Mouse (Mus musculus) midbrain, postnatal 0 days (tissue): ENCODE data around the gene Ddx4. TPM values are rescaled to one million over a fixed set of nuclear protein-coding genes. Genes with fewer than 3 reads are reported as not detected.

Experiments used
- ATAC-seq: fragments of 200-750 bp; cut with Nextera tagmentation; 2 replicates; pipeline ENCODE4 v1.8.0; 2017; ENCODE audit warnings: moderate number of reproducible peaks, mild to moderate bottlenecking, moderate TSS enrichment, moderate library complexity; ENCODE audit not compliant: low FRiP score
- DNase-seq: peaks from one replicate; pipeline ENCODE4 v3.0.0-alpha.2; 2015; ENCODE audit warnings: low spot score
- H3K27ac ChIP-seq: fragments of 300-500 bp; sonication (generic); 2 replicates; pipeline ENCODE4 v1.5.1; 2014; ENCODE audit warnings: low read depth, mild to moderate bottlenecking, low read length, mixed read lengths
- H3K27me3 ChIP-seq: fragments of 300-500 bp; sonication (generic); 2 replicates; pipeline ENCODE4 v1.6.1; 2014; ENCODE audit warnings: low read length, control low read depth, mixed read lengths; ENCODE audit not compliant: insufficient read depth
- H3K36me3 ChIP-seq: fragments of 300-500 bp; sonication (generic); 2 replicates; pipeline ENCODE4 v1.6.1; 2014; ENCODE audit warnings: low read length, control low read depth, mixed read lengths; ENCODE audit not compliant: insufficient read depth
- H3K4me1 ChIP-seq: fragments of 300-500 bp; sonication (generic); 2 replicates; pipeline ENCODE4 v1.6.1; 2014; ENCODE audit warnings: mild to moderate bottlenecking, control low read depth, antibody characterized with exemption, low read length, mixed read lengths; ENCODE audit not compliant: insufficient read depth
- H3K4me2 ChIP-seq: fragments of 300-500 bp; sonication (generic); 2 replicates; pipeline ENCODE4 v1.6.1; 2014; ENCODE audit warnings: low read depth, mild to moderate bottlenecking, low read length, mixed read lengths; ENCODE audit not compliant: poor library complexity, severe bottlenecking
- H3K4me3 ChIP-seq: fragments of 300-500 bp; sonication (generic); 2 replicates; pipeline ENCODE4 v1.5.1; 2014; ENCODE audit warnings: low read depth, mild to moderate bottlenecking, low read length, moderate library complexity
- H3K9ac ChIP-seq: fragments of 300-500 bp; sonication (generic); replicated peaks from 2 replicates; pipeline ENCODE4 v1.6.1; 2014; ENCODE audit warnings: mild to moderate bottlenecking, low read length, moderate library complexity, mixed read lengths; ENCODE audit not compliant: poor library complexity, severe bottlenecking
- H3K9me3 ChIP-seq: fragments of 300-500 bp; sonication (generic); 2 replicates; pipeline ENCODE4 v1.6.1; 2016; ENCODE audit warnings: low read length, control low read depth
- CTCF ChIP-seq: IDR thresholded peaks from 2 replicates; pipeline ENCODE4 v1.5.1; 2016; ENCODE audit warnings: antibody characterized with exemption, mild to moderate bottlenecking
- WGBS: fragments of 180-500 bp; shearing (Covaris S2); extraction: QIAGEN DNeasy Blood & Tissue Kit; methylation state at CpG from one replicate; pipeline ENCODE4 v1.1.7; 2014; 5-methylcytosine and 5-hydroxymethylcytosine counted together
- polyA plus RNA-seq: library from polyadenylated mRNA; unstranded; fragments of >200 nt; fragmentation: Nextera tagmentation; extraction: Ambion mirVana; gene quantifications from 2 replicates; pipeline ENCODE4 v1.2.1, GENCODE M21; 2015
- total RNA-seq: library from RNA; depleted of rRNA; stranded (reverse); fragments of >200 nt; gene quantifications from 2 replicates; pipeline ENCODE4 v1.2.3, GENCODE M21; 2014

Ddx4 gene
- total and polyA plus RNA-seq, 2 experiments from 2014 or later = 0.11 to 0.23 TPM

DNA sequence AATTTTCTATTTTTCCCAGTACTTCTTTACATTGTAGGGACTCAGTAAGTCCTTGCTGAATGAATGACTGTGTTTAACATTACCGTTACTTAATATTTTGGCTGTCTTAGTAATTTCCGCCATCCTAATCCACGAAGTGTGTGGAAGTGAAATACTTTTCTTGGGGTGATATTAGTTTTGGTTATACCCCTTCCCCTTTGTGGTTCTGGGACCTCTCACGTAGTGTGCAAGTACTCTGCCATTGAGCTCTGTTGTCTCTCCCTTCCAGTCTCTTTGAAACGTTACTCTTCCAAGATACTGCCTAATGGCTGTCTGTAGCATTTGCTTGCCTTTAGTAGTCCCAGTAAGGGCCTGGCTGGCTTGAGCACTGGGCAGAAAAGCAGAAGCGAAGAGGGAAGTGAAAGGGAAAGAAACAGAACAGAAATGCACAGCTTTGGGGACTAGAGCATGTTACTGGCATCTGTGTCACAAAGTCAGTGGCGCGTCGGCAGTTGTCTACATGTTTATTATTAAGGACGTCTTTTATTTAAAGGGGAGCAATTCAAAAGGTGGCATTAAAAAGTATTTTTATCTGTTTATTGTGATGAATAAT is 14.3 kb upstream of the Ddx4 start:
- Histone ChIP-seq H3K27me3 (no peaks in the 10 kb centered on the region), H3K4me3 (no peak overlapping the region), H3K4me2 (no peak overlapping the region), H3K4me1 (no peaks in the 10 kb centered on the region; the same call in 1 of the 2 replicates), H3K9ac (no peak overlapping the region), H3K27ac (no peak overlapping the region), H3K9me3 (no peaks in the 10 kb centered on the region), H3K36me3 (0 out of 2 replicates have a peak, but pooled peaks cover 5% of the 10 kb centered on the region)
- DNase-seq (no peak), ATAC-seq (no peak)
- no peak for TF ChIP-seq CTCF
- 90% methylated on average over 10 of the region's 10 CpGs for WGBS

DNA sequence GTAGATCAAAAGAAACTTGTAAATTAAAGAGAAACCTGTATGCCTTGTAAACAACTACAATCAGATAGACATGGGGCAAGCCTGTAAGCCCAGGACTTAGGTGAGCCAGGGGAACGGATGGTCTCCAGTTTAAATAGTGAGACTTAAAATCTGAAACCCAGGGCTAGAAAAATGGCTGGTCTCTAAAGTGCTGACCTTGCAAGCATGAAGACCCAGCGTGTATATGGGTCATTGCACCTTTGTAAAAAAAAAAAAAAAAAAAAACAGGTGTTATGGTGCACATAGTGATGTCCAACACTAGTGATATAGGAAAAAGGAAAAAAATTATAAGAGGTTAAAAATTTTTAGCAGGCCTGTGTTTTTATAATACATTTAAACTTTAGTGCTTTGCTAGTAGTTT is 9.4 kb upstream of the Ddx4 start:
- DNase-seq (no peak), ATAC-seq (no peak)
- TF ChIP-seq CTCF = no peak
- H3K9me3 ChIP-seq = no peaks in the 10 kb centered on the region
- no peak overlapping the region for H3K9ac ChIP-seq
- no peaks in the 10 kb centered on the region; the same call in 1 of the 2 replicates for H3K4me1 ChIP-seq
- no peak overlapping the region for H3K27ac ChIP-seq
- peak overlapping the region; percentile 58; the same call in 1 of the 2 replicates for H3K4me2 ChIP-seq
- H3K36me3 ChIP-seq = no peaks in the 10 kb centered on the region
- H3K27me3 ChIP-seq = no peaks in the 10 kb centered on the region
- 72% methylated on average over 2 of the region's 2 CpGs for WGBS
- H3K4me3 ChIP-seq = no peak overlapping the region

DNA sequence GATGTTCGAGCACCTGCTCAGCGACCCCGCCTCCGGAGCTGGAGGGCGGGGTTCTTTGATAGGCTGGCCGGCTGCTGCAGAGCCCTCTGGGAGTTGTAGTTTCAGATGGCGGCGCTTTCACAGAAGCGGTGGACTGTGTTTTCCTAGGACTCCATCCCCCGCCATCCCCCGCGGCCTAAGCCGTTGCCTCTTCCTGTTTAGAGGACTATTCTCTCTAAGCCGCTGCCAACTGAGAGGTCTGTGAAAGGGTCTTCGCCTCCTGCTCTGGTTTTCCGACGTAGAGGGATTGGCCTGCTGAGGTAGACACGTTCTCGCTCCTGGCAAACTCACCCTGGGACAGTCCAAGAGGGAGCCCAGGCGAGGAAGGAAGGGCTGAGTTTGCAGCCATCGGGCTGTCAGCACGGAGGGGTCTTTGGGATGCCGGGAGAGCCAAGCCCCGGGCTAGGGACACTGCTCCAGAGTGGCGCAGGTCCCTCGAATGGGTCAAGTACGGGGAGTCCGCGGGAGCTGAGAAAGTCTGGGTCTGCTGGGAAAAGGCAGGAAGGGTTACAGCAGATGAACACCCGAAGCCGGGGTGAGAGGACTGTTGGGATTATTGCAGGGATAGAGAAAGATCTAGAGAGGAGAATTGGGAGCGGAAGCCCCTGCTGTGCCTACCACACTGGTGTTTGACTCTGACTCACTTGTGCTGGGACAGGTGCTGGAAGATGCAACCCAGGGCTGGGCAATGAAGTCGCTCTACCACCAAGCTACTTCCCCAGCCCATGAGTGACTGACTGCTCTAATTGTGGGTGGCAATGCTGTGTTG is 8.5 kb upstream of the Ddx4 start, which contains the start of gene Slc38a9:
Gene Slc38a9, plus strand, starts transcription at position 178 of the 808 bp plus-strand sequence.
- Histone ChIP-seq H3K36me3 (no peaks in the 10 kb centered on the region), H3K27ac (peak within 1 kb of the TSS; percentile 81), H3K4me1 (no peaks in the 10 kb centered on the region; the same call in 1 of the 2 replicates), H3K9me3 (no peaks in the 10 kb centered on the region), H3K4me2 (peak within 1 kb of the TSS; percentile 58), H3K9ac (peak within 1 kb of the TSS; percentile 74), H3K4me3 (peak within 1 kb of the TSS; percentile 75), H3K27me3 (no peaks in the 10 kb centered on the region)
- WGBS = under 1% methylated on average over 33 of the region's 33 CpGs
- DNase-seq = peak; percentile 98
- TF ChIP-seq CTCF = no peak
- ATAC-seq = peak; percentile 98

DNA sequence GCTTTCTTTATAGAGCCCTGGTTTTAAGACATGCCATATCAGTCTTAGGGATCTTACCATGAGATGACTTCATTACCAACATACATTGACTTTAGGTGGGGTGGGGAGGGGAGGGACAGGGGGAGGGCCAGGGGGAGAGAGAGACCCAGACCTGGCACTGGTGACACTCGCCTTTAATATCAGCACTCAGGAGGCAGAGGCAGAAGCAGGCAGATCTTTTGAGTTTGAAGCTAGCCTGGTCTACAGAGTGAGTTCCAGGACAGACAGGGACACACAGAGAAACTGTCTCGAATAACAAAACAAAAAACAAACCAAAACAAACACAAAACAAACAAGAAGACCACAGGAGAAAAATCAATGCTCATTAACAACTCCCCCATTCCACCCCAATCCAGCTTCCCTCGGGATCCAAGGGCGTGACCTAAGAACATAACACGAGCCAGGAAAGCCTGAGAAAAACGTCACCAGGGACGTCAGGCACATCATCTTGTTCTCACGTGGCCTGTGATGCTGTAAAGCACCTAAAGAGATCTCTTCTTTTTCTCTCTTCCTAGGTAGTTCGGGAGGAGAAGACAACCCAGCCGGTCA is 7.8 kb upstream of the Ddx4 start:
- H3K9ac ChIP-seq = no peak overlapping the region; the same call in 1 of the 2 replicates
- H3K4me1 ChIP-seq = no peaks in the 10 kb centered on the region; the same call in 1 of the 2 replicates
- peak overlapping the region; percentile 75 for H3K4me3 ChIP-seq
- peak overlapping the region; percentile 58 for H3K4me2 ChIP-seq
- H3K27me3 ChIP-seq = no peaks in the 10 kb centered on the region
- no peaks in the 10 kb centered on the region for H3K9me3 ChIP-seq
- H3K27ac ChIP-seq = no peak overlapping the region
- 0 out of 2 replicates have a peak, but pooled peaks have one; percentile 18 for ATAC-seq
- DNase-seq = no peak
- no peak for TF ChIP-seq CTCF
- no peaks in the 10 kb centered on the region for H3K36me3 ChIP-seq
- WGBS = 2% methylated on average over 10 of the region's 10 CpGs

DNA sequence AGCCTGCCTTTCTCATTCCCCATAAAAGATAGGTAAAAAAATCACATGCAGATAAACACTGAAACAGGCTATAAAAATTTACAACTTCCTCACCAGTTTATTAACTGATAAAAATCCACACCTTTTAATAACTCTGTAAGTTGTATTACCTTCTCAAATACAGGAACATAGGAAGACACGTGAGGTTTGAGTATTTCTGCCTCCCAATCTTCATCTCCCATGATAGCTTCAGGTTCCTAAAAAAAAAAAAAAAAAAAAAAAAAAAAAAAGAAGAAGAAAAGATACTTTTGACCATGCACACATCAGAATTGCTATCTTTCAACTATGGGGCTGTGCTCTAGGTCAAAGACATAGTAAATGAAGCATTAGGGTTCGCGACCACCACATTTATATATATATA is 1.1 kb downstream of the Ddx4 start:
- no peaks in the 10 kb centered on the region for H3K36me3 ChIP-seq
- no peak overlapping the region for H3K4me2 ChIP-seq
- H3K27me3 ChIP-seq = no peaks in the 10 kb centered on the region
- H3K9me3 ChIP-seq = peaks cover 11% of the 10 kb centered on the region; the same call in 1 of the 2 replicates
- no peaks in the 10 kb centered on the region for H3K4me1 ChIP-seq
- no peak for DNase-seq
- no peak overlapping the region for H3K4me3 ChIP-seq
- 85% methylated on average over 3 of the region's 3 CpGs for WGBS
- no peak overlapping the region for H3K27ac ChIP-seq
- TF ChIP-seq CTCF = no peak
- ATAC-seq = no peak
- no peak overlapping the region for H3K9ac ChIP-seq
